Mouse (Mus musculus) E14TG2a.4 (cell line): ENCODE measurements around the gene Camkmt.
A peak's percentile ranks its signal among the peaks of the same experiment; 100 is the strongest.

Experiments used
- H3K27me3 ChIP-seq: 2 replicates; pipeline ENCODE4 v1.6.1; 2014; ENCODE audit warnings: low read length, control low read depth; ENCODE audit not compliant: insufficient read depth
- H3K36me3 ChIP-seq: 2 replicates; pipeline ENCODE4 v1.6.1; 2014; ENCODE audit warnings: low read length, control low read depth; ENCODE audit not compliant: insufficient read depth
- H3K4me1 ChIP-seq: replicated peaks from 2 replicates; pipeline ENCODE4 v1.6.1; 2014; ENCODE audit warnings: low read depth, low read length, control low read depth
- H3K4me3 ChIP-seq: replicated peaks from 2 replicates; pipeline ENCODE4 v1.5.1; 2014; ENCODE audit warnings: mild to moderate bottlenecking, low read length
- H3K9me3 ChIP-seq: 2 replicates; pipeline ENCODE4 v1.6.1; 2014; ENCODE audit warnings: low read length, control low read depth
- CTCF ChIP-seq: conservative IDR thresholded peaks from 2 replicates; pipeline ENCODE4 v1.5.1; 2014; ENCODE audit warnings: low read length
- NANOG ChIP-seq: IDR thresholded peaks from 2 replicates; pipeline ENCODE4 v1.6.1; 2014; ENCODE audit warnings: borderline replicate concordance, low read length, mixed read lengths
- POU5F1 ChIP-seq: IDR thresholded peaks from 2 replicates; pipeline ENCODE4 v1.6.1; 2014; ENCODE audit warnings: low read length, borderline replicate concordance

Camkmt gene

DNA sequence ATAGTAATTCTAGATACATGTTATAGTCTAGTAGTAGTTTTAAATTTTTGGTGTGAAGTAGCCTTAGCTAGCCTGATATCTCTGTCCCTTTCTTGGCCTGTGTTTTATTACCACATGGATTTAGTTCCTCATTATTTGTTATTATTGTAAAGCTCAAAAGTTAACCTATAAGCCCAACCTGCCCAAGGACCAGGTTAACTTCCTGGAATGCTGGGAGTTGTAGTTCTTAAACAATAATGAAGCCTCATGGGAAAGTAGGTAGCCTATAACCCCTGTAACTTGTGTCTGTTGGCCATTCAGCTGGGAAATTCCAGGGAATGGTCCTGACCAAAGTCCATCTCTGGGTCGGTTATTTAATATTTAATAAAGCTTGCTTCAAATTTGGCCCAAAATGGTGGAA, 58.0 kb downstream of the Camkmt start:
- peaks cover 71% of the 10 kb centered on the region for H3K4me1 ChIP-seq
- H3K36me3 ChIP-seq: no peaks in the 10 kb centered on the region
- H3K27me3 ChIP-seq: no peaks in the 10 kb centered on the region
- TF ChIP-seq NANOG: no peak
- TF ChIP-seq CTCF: no peak
- TF ChIP-seq POU5F1: no peak
- H3K4me3 ChIP-seq: no peak overlapping the region
- H3K9me3 ChIP-seq: no peaks in the 10 kb centered on the region

- no peaks in the 10 kb centered on the region for H3K27me3 ChIP-seq
These were observed 58.9 kb downstream of the Camkmt start for GRCm38 (mm10) chr17:85149211-85149738.

GRCm38 (mm10) chr17:85151264-85151663, 60.9 kb downstream of the Camkmt start:
- no peaks in the 10 kb centered on the region for H3K9me3 ChIP-seq
- H3K36me3 ChIP-seq: no peaks in the 10 kb centered on the region
- peak overlapping the region; percentile 17; the same call in 1 of the 2 replicates for H3K4me3 ChIP-seq
- H3K27me3 ChIP-seq: no peaks in the 10 kb centered on the region
- TF ChIP-seq CTCF (no peak), POU5F1 (no peak), NANOG (no peak)
- peaks cover 62% of the 10 kb centered on the region for H3K4me1 ChIP-seq

More at GRCm38 (mm10) chr17:85149211-85149738, 58.9 kb downstream of the Camkmt start:
- H3K4me3 ChIP-seq: no peak overlapping the region
- H3K9me3 ChIP-seq: no peaks in the 10 kb centered on the region
- TF ChIP-seq NANOG (peak; percentile 89), CTCF (no peak), POU5F1 (no peak)
- H3K36me3 ChIP-seq: no peaks in the 10 kb centered on the region
- H3K4me1 ChIP-seq: peaks cover 63% of the 10 kb centered on the region

- TF ChIP-seq CTCF (no peak), NANOG (no peak), POU5F1 (no peak)
- Histone ChIP-seq H3K4me3 (no peak overlapping the region), H3K27me3 (no peaks in the 10 kb centered on the region), H3K4me1 (peaks cover 62% of the 10 kb centered on the region), H3K36me3 (no peaks in the 10 kb centered on the region), H3K9me3 (no peaks in the 10 kb centered on the region)
These were observed 67.8 kb downstream of the Camkmt start for GRCm38 (mm10) chr17:85158202-85158601.

GRCm38 (mm10) chr17:85159526-85159925, 69.2 kb downstream of the Camkmt start:
- H3K27me3 ChIP-seq: no peaks in the 10 kb centered on the region

GRCm38 (mm10) chr17:85160786-85161185, 70.4 kb downstream of the Camkmt start:
- no peak overlapping the region for H3K4me3 ChIP-seq
- H3K36me3 ChIP-seq: no peaks in the 10 kb centered on the region
- H3K27me3 ChIP-seq: no peaks in the 10 kb centered on the region
- peaks cover 77% of the 10 kb centered on the region for H3K4me1 ChIP-seq
- TF ChIP-seq NANOG (no peak), CTCF (no peak), POU5F1 (no peak)
- H3K9me3 ChIP-seq: no peaks in the 10 kb centered on the region

More at GRCm38 (mm10) chr17:85159526-85159925, 69.2 kb downstream of the Camkmt start:
- no peaks in the 10 kb centered on the region for H3K9me3 ChIP-seq
- TF ChIP-seq CTCF (no peak), POU5F1 (no peak), NANOG (no peak)
- H3K4me3 ChIP-seq: peak overlapping the region; percentile 29
- H3K4me1 ChIP-seq: peaks cover 68% of the 10 kb centered on the region
- H3K36me3 ChIP-seq: no peaks in the 10 kb centered on the region

GRCm38 (mm10) chr17:85162569-85163271, 72.4 kb downstream of the Camkmt start:
- Histone ChIP-seq H3K27me3 (no peaks in the 10 kb centered on the region), H3K9me3 (no peaks in the 10 kb centered on the region), H3K4me3 (peak overlapping the region; percentile 63), H3K36me3 (no peaks in the 10 kb centered on the region), H3K4me1 (peaks cover 63% of the 10 kb centered on the region)
- TF ChIP-seq POU5F1 (no peak), NANOG (no peak), CTCF (no peak)

- TF ChIP-seq NANOG (no peak), CTCF (no peak), POU5F1 (no peak)
- H3K4me1 ChIP-seq: peaks cover 60% of the 10 kb centered on the region
- H3K27me3 ChIP-seq: no peaks in the 10 kb centered on the region
- H3K36me3 ChIP-seq: no peaks in the 10 kb centered on the region
- H3K9me3 ChIP-seq: no peaks in the 10 kb centered on the region
- 0 out of 2 replicates have a peak overlapping the region, but pooled peaks have one; percentile 63 for H3K4me3 ChIP-seq
These were observed 72.9 kb downstream of the Camkmt start for GRCm38 (mm10) chr17:85163272-85163610.

GRCm38 (mm10) chr17:85168761-85169160, 78.4 kb downstream of the Camkmt start:
- Histone ChIP-seq H3K4me3 (no peak overlapping the region), H3K36me3 (no peaks in the 10 kb centered on the region), H3K27me3 (no peaks in the 10 kb centered on the region), H3K4me1 (peaks cover 26% of the 10 kb centered on the region), H3K9me3 (no peaks in the 10 kb centered on the region)
- TF ChIP-seq CTCF (no peak), POU5F1 (no peak), NANOG (no peak)
